Mouse (Mus musculus) heart, embryonic 14.5 days (tissue): Measurements from ENCODE around the gene Ppp2ca. TPM values are rescaled to one million over a fixed set of nuclear protein-coding genes. Genes with fewer than 3 reads are reported as not detected.

Source experiments
- ATAC-seq: fragments of 200-750 bp; cut with Nextera tagmentation; 2 replicates; pipeline ENCODE4 v1.8.0; 2017; ENCODE audit warnings: low read depth, moderate TSS enrichment; ENCODE audit not compliant: insufficient number of reproducible peaks, insufficient read depth, low FRiP score
- H3K27ac ChIP-seq, 2 experiments: fragments of 200-500 bp in 1 of 2; fragments of 300-500 bp in 1 of 2; sonication (generic) in 1 of 2; replicated peaks in 1 of 2; 2 replicates each; pipeline ENCODE4 v1.5.1; 2012 to 2014; ENCODE audit warnings: low read depth in 2 of 2, low read length in 2 of 2, control low read depth in 1 of 2, mild to moderate bottlenecking in 1 of 2, mixed read lengths in 1 of 2; ENCODE audit not compliant: control insufficient read depth in 1 of 2, insufficient read depth in 1 of 2
- H3K27me3 ChIP-seq: fragments of 300-500 bp; sonication (generic); 2 replicates; pipeline ENCODE4 v1.6.1; 2014; ENCODE audit warnings: mild to moderate bottlenecking, low read length, control low read depth; ENCODE audit not compliant: control insufficient read depth, insufficient read depth
- H3K36me3 ChIP-seq: fragments of 300-500 bp; sonication (generic); 2 replicates; pipeline ENCODE4 v1.6.1; 2014; ENCODE audit warnings: mild to moderate bottlenecking, control low read depth, low read length, mixed read lengths; ENCODE audit not compliant: control insufficient read depth, insufficient read depth
- H3K4me1 ChIP-seq, 2 experiments: fragments of 200-500 bp in 1 of 2; fragments of 300-500 bp in 1 of 2; sonication (generic) in 1 of 2; 2 replicates each; pipeline ENCODE4 v1.6.1; 2012 to 2014; ENCODE audit warnings: low read length in 2 of 2, control low read depth in 1 of 2, mixed read lengths in 1 of 2; ENCODE audit not compliant: control insufficient read depth in 2 of 2, insufficient read depth in 2 of 2
- H3K4me2 ChIP-seq: fragments of 300-500 bp; sonication (generic); 2 replicates; pipeline ENCODE4 v1.6.1; 2014; ENCODE audit warnings: mild to moderate bottlenecking, low read length
- H3K4me3 ChIP-seq, 2 experiments: fragments of 200-500 bp in 1 of 2; fragments of 300-500 bp in 1 of 2; sonication (generic) in 1 of 2; 2 replicates each; pipeline ENCODE4 v1.5.1; 2012 to 2014; ENCODE audit warnings: low read length in 2 of 2, mild to moderate bottlenecking in 2 of 2, control low read depth in 1 of 2, low read depth in 1 of 2, moderate library complexity in 1 of 2; ENCODE audit not compliant: control insufficient read depth in 1 of 2, insufficient read depth in 1 of 2
- H3K9ac ChIP-seq: fragments of 300-500 bp; sonication (generic); 2 replicates; pipeline ENCODE4 v1.6.1; 2014; ENCODE audit warnings: mild to moderate bottlenecking, low read length
- H3K9me3 ChIP-seq: fragments of 300-500 bp; sonication (generic); 2 replicates; pipeline ENCODE4 v1.6.1; 2016; ENCODE audit warnings: low read length, control low read depth; ENCODE audit not compliant: control insufficient read depth
- WGBS: fragments of 180-500 bp; shearing (Covaris S2); extraction: QIAGEN DNeasy Blood & Tissue Kit; methylation state at CpG from one replicate; pipeline ENCODE4 v1.1.7; 2014; 5-methylcytosine and 5-hydroxymethylcytosine counted together
- polyA plus RNA-seq: library from polyadenylated mRNA; unstranded; fragments of >200 nt; fragmentation: Nextera tagmentation; extraction: Ambion mirVana; gene quantifications from 2 replicates; pipeline ENCODE4 v1.2.1, GENCODE M21; 2014

Ppp2ca gene
- polyA plus RNA-seq, 1 experiment from 2014 or later = 86.7 TPM

GRCm38 (mm10) chr11:52077939-52078338 lies 20.5 kb upstream of the Ppp2ca start:
- Histone ChIP-seq H3K4me2 (no peak overlapping the region), H3K4me3 (no peak overlapping the region), H3K27ac (peak overlapping the region; percentile 43 to 65), H3K9me3 (no peaks in the 10 kb centered on the region), H3K36me3 (no peaks in the 10 kb centered on the region), H3K4me1 (peaks cover 4 to 8% of the 10 kb centered on the region in 2 experiments; a peak in 3 of 4 replicates), H3K27me3 (no peaks in the 10 kb centered on the region), H3K9ac (no peak overlapping the region)
- ATAC-seq = peak; percentile 69; the same call in 1 of the 2 replicates
- 21% methylated on average over 4 of the region's 4 CpGs for WGBS

- H3K27me3 ChIP-seq = no peaks in the 10 kb centered on the region
- no peaks in the 10 kb centered on the region for H3K9me3 ChIP-seq
- 35% methylated on average over 5 of the region's 5 CpGs for WGBS
- no peak overlapping the region for H3K9ac ChIP-seq
- no peaks in the 10 kb centered on the region for H3K36me3 ChIP-seq
- no peak overlapping the region for H3K4me3 ChIP-seq
- H3K27ac ChIP-seq = no peak overlapping the region
- no peak overlapping the region for H3K4me2 ChIP-seq
- ATAC-seq = no peak
- peaks cover 4 to 8% of the 10 kb centered on the region in 2 experiments; a peak in 3 of 4 replicates for H3K4me1 ChIP-seq
Measured at GRCm38 (mm10) chr11:52079978-52080377, 18.5 kb upstream of the Ppp2ca start.

- Histone ChIP-seq H3K27ac (no peak overlapping the region), H3K36me3 (no peaks in the 10 kb centered on the region), H3K4me2 (no peak overlapping the region), H3K27me3 (no peaks in the 10 kb centered on the region), H3K4me3 (no peak overlapping the region), H3K9me3 (no peaks in the 10 kb centered on the region), H3K9ac (no peak overlapping the region), H3K4me1 (peaks cover 4 to 8% of the 10 kb centered on the region in 2 experiments; a peak in 3 of 4 replicates)
- 91% methylated on average over 2 of the region's 2 CpGs for WGBS
- ATAC-seq = no peak
Measured at GRCm38 (mm10) chr11:52080656-52081055, 17.8 kb upstream of the Ppp2ca start.

- Histone ChIP-seq H3K36me3 (no peaks in the 10 kb centered on the region), H3K9ac (peak overlapping the region; percentile 31; the same call in 1 of the 2 replicates), H3K27ac (peak overlapping the region; percentile 78 to 89), H3K4me1 (peaks cover 17 to 25% of the 10 kb centered on the region in 2 experiments), H3K9me3 (no peaks in the 10 kb centered on the region), H3K27me3 (no peaks in the 10 kb centered on the region), H3K4me2 (peak overlapping the region; percentile 45), H3K4me3 (no peak overlapping the region)
- no peak for ATAC-seq
- 64% methylated on average over 4 of the region's 4 CpGs for WGBS
Measured at GRCm38 (mm10) chr11:52085857-52086203, 12.7 kb upstream of the Ppp2ca start.

- no peaks in the 10 kb centered on the region for H3K27me3 ChIP-seq
- H3K4me2 ChIP-seq = peak overlapping the region; percentile 45
- no peaks in the 10 kb centered on the region for H3K9me3 ChIP-seq
- no peak overlapping the region for H3K4me3 ChIP-seq
- ATAC-seq = no peak
- WGBS = 23% methylated on average over 9 of the region's 9 CpGs
- H3K36me3 ChIP-seq = no peaks in the 10 kb centered on the region
- peaks cover 17 to 25% of the 10 kb centered on the region in 2 experiments for H3K4me1 ChIP-seq
- peak overlapping the region; percentile 78 to 89 for H3K27ac ChIP-seq
- H3K9ac ChIP-seq = peak overlapping the region; percentile 31
Measured at GRCm38 (mm10) chr11:52086204-52086864, 12.1 kb upstream of the Ppp2ca start.

GRCm38 (mm10) chr11:52089291-52089690 lies 9.2 kb upstream of the Ppp2ca start:
- ATAC-seq = no peak
- no peak overlapping the region; the same call in 1 of the 2 replicates for H3K9ac ChIP-seq
- H3K27me3 ChIP-seq = no peaks in the 10 kb centered on the region
- H3K4me2 ChIP-seq = peak overlapping the region; percentile 36; the same call in 1 of the 2 replicates
- no peak overlapping the region for H3K4me3 ChIP-seq
- 40% methylated on average over 8 of the region's 8 CpGs for WGBS
- peaks cover 17 to 25% of the 10 kb centered on the region in 2 experiments for H3K4me1 ChIP-seq
- no peaks in the 10 kb centered on the region for H3K9me3 ChIP-seq
- no peaks in the 10 kb centered on the region for H3K36me3 ChIP-seq
- peak overlapping the region in 1 of 2 experiments; percentile 45; a peak in 1 of 4 replicates for H3K27ac ChIP-seq

- no peak overlapping the region for H3K9ac ChIP-seq
- peaks cover 12 to 20% of the 10 kb centered on the region in 2 experiments for H3K4me1 ChIP-seq
- no peak for ATAC-seq
- no peak overlapping the region for H3K4me3 ChIP-seq
- no peak overlapping the region for H3K4me2 ChIP-seq
- no peaks in the 10 kb centered on the region for H3K27me3 ChIP-seq
- no peaks in the 10 kb centered on the region for H3K9me3 ChIP-seq
- H3K36me3 ChIP-seq = no peaks in the 10 kb centered on the region
- WGBS = 85% methylated on average over 9 of the region's 9 CpGs
- no peak overlapping the region for H3K27ac ChIP-seq
Measured at GRCm38 (mm10) chr11:52091261-52091660, 7.2 kb upstream of the Ppp2ca start.
